Mouse (Mus musculus) retina, adult 2 months (tissue): ENCODE measurements around the gene Dmc1.

Source experiments
- DNase-seq: peaks from one replicate; pipeline ENCODE4 v3.0.0-alpha.2; 2012; ENCODE audit warnings: low read depth, low spot score

Dmc1 gene

DNA sequence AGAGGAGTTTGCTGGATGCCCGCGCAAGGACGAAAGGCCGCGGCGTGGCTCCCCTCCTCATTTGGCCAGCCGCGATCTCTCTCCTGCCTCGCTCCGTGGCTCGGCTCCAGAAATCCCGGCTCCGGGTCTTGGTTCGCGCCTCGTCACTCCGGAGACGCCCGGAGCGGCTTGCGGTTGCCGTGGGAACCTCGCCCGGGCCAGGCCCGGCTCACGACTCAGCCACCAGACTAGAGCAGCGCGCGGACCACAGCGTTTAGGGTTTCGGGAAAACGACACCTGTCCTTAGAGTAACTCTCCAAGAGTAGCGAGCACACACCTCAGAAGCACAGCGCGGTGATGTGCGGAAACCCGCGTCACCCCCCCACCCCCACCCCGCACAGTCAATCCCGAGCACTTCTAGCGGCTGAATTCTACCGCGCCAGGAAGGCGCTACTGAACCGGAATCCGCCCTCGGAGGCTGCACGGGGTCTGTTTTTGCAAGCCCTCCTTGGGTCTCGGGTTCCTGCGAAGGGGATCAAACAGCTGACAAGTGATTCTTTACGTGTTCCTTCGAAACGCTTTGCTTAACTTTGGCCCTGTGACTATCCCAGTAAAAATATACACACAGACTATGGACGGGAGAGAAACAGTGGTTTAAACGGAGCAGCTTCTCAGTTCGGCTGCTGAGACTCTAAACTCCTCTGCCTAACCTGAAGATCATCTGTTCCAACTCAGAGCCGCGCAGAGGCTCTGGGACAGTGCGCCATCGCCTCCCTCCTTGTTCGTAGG is 93.2 kb downstream of the Dmc1 start:
- peak; percentile 56 for DNase-seq
